Mouse (Mus musculus) right cerebral cortex, postnatal 14 days (tissue): ENCODE measurements around the gene Vamp2.

Source experiments
- DNase-seq: peaks from one replicate; pipeline ENCODE4 v3.0.0; 2022

Vamp2 gene

GRCm38 (mm10) chr11:69100639-69101360 is 12.5 kb downstream of the Vamp2 start:
- no peak for DNase-seq

- no peak for DNase-seq
Measured at GRCm38 (mm10) chr11:69101604-69102402, 13.5 kb downstream of the Vamp2 start.

GRCm38 (mm10) chr11:69102403-69102725 is 14.1 kb downstream of the Vamp2 start:
- no peak for DNase-seq

GRCm38 (mm10) chr11:69103121-69103520 is 14.8 kb downstream of the Vamp2 start:
- DNase-seq = no peak

- no peak for DNase-seq
Measured at GRCm38 (mm10) chr11:69103531-69104435, 15.5 kb downstream of the Vamp2 start.

GRCm38 (mm10) chr11:69104487-69104886 is 16.2 kb downstream of the Vamp2 start:
- no peak for DNase-seq

GRCm38 (mm10) chr11:69105227-69105626 is 16.9 kb downstream of the Vamp2 start:
- no peak for DNase-seq

- no peak for DNase-seq
Measured at GRCm38 (mm10) chr11:69105796-69106195, 17.5 kb downstream of the Vamp2 start.

GRCm38 (mm10) chr11:69106299-69106698 is 18.0 kb downstream of the Vamp2 start:
- no peak for DNase-seq

- no peak for DNase-seq
Measured at GRCm38 (mm10) chr11:69106842-69107241, 18.6 kb downstream of the Vamp2 start.

- no peak for DNase-seq
Measured at GRCm38 (mm10) chr11:69107676-69108075, 19.4 kb downstream of the Vamp2 start.

GRCm38 (mm10) chr11:69108223-69108622 is 19.9 kb downstream of the Vamp2 start:
- DNase-seq = no peak

- no peak for DNase-seq
Measured at GRCm38 (mm10) chr11:69109032-69109900, 21.0 kb downstream of the Vamp2 start.

- peak; percentile 91 for DNase-seq
Measured at GRCm38 (mm10) chr11:69110319-69111046, 22.2 kb downstream of the Vamp2 start.

- DNase-seq = no peak
Measured at GRCm38 (mm10) chr11:69111051-69111810, 22.9 kb downstream of the Vamp2 start.

GRCm38 (mm10) chr11:69111865-69112264 is 23.6 kb downstream of the Vamp2 start:
- DNase-seq = no peak

GRCm38 (mm10) chr11:69114018-69114417 is 25.7 kb downstream of the Vamp2 start:
- no peak for DNase-seq

GRCm38 (mm10) chr11:69114621-69115020 is 26.3 kb downstream of the Vamp2 start:
- no peak for DNase-seq

GRCm38 (mm10) chr11:69116843-69117242 is 28.6 kb downstream of the Vamp2 start:
- DNase-seq = peak; percentile 2
